Mouse (Mus musculus) bone marrow macrophage, adult 2 months (primary cell): ENCODE results near the gene Baiap2.

Source experiments
- CTCF ChIP-seq: IDR thresholded peaks from 2 replicates; pipeline ENCODE4 v1.5.1; 2012; ENCODE audit warnings: low read depth, mild to moderate bottlenecking, low read length, moderate library complexity
- POLR2A ChIP-seq: IDR thresholded peaks from 2 replicates; pipeline ENCODE4 v1.6.1; 2012; ENCODE audit warnings: mild to moderate bottlenecking, low read depth, low read length, borderline replicate concordance

DNA sequence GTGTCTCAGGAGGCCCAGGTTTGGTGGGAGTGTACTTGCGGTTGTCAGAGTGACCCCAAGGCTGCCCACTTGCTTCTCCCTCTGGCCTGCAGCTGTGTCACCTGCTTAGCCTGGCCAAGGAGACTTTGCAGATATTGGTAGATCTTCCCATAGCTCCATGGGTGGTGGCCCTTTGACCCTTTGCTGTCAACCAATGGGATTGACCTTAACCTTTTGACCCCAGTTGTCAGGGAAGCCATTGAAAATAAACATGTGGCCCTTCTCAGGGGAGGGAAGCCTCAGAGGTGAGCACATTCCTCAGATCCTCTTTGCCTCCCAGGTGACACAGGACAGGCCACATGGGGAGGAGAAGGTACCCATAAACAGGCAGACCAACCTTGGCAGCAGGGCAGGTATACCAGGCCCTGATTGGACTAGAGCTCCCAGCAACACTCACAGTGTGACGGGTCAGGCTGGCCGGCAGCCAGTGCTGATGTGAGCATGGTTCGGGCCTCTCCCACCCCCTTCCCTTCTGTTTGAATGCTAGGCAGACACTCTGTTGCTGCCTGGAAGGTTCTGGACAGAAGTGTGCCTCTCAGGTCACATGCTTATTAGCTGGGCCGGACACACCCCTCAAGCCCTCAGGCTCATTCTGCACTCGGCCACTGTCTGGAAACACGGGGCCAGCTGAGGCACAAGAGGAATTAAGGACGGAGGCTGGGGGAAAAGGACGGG is 87.0 kb downstream of the Baiap2 start:
- TF ChIP-seq CTCF, result no peak
- no peak for TF ChIP-seq POLR2A
